Mouse (Mus musculus): ENCODE measurements around the gene Ttc28. TPM values are rescaled to one million over a fixed set of nuclear protein-coding genes. Genes with fewer than 3 reads are reported as not detected.
A peak's percentile ranks its signal among the peaks of the same experiment; 100 is the strongest.

The Ttc28 gene
- polyA plus RNA-seq, 1 experiment from 2014 or later: 18.8 TPM

GRCm38 (mm10) chr5:111325813-111326212, 446.2 kb downstream of the Ttc28 start:
- H3K9me3 ChIP-seq (replicated peaks): no peaks in the 10 kb centered on the region
- no peak overlapping the region for H3K4me3 ChIP-seq (replicated peaks)
- H3K4me2 ChIP-seq: no peak overlapping the region
- WGBS: 31% methylated on average over 1 of the region's 1 CpGs
- H3K27ac ChIP-seq (replicated peaks): no peak overlapping the region
- no peaks in the 10 kb centered on the region for H3K27me3 ChIP-seq (replicated peaks)
- H3K4me1 ChIP-seq: peaks cover 5% of the 10 kb centered on the region
- no peak for ATAC-seq (ENCODE audit: low FRiP score)
- H3K9ac ChIP-seq (replicated peaks): no peak overlapping the region
- H3K36me3 ChIP-seq: no peaks in the 10 kb centered on the region

- Histone ChIP-seq H3K36me3 (no peaks in the 10 kb centered on the region), H3K9me3 (replicated peaks) (no peaks in the 10 kb centered on the region), H3K27ac (replicated peaks) (no peak overlapping the region), H3K4me2 (no peak overlapping the region), H3K9ac (replicated peaks) (no peak overlapping the region), H3K27me3 (replicated peaks) (no peaks in the 10 kb centered on the region), H3K4me3 (replicated peaks) (no peak overlapping the region), H3K4me1 (peaks cover 19% of the 10 kb centered on the region)
- no peak for ATAC-seq (ENCODE audit: low FRiP score)
- WGBS: 87% methylated on average over 7 of the region's 7 CpGs
These were observed 447.8 kb downstream of the Ttc28 start for GRCm38 (mm10) chr5:111327420-111327819.

- 25% methylated on average over 10 of the region's 10 CpGs for whole genome bisulfite sequencing
- peak; percentile 35 for ATAC-seq (ENCODE audit: low FRiP score)
These were observed 450.3 kb downstream of the Ttc28 start for GRCm38 (mm10) chr5:111329782-111330416.

GRCm38 (mm10) chr5:111330417-111331098, 451.0 kb downstream of the Ttc28 start, which contains the start of gene Pitpnb:
Gene Pitpnb, plus strand, starts transcription at chr5:111330763.
- WGBS: under 1% methylated on average over 75 of the region's 78 CpGs
- Histone ChIP-seq H3K27me3 (replicated peaks) (no peaks in the 10 kb centered on the region), H3K4me1 (peaks cover 26% of the 10 kb centered on the region), H3K27ac (replicated peaks) (peak within 1 kb of the TSS; percentile 93), H3K36me3 (peaks cover 4% of the 10 kb centered on the region; the same call in 1 of the 2 replicates), H3K9ac (replicated peaks) (peak within 1 kb of the TSS; percentile 97), H3K9me3 (replicated peaks) (no peaks in the 10 kb centered on the region), H3K4me3 (replicated peaks) (peak within 1 kb of the TSS; percentile 96), H3K4me2 (peak within 1 kb of the TSS; percentile 72)
- ATAC-seq (ENCODE audit: low FRiP score): peak; percentile 98

More at GRCm38 (mm10) chr5:111329782-111330416, 450.3 kb downstream of the Ttc28 start:
- H3K4me2 ChIP-seq: peak overlapping the region; percentile 61
- peaks cover 4% of the 10 kb centered on the region; the same call in 1 of the 2 replicates for H3K36me3 ChIP-seq
- H3K4me1 ChIP-seq: peaks cover 23% of the 10 kb centered on the region
- peak overlapping the region; percentile 85 for H3K27ac ChIP-seq (replicated peaks)
- H3K27me3 ChIP-seq (replicated peaks): no peaks in the 10 kb centered on the region
- H3K4me3 ChIP-seq (replicated peaks): peak overlapping the region; percentile 96
- no peaks in the 10 kb centered on the region for H3K9me3 ChIP-seq (replicated peaks)
- peak overlapping the region; percentile 56 for H3K9ac ChIP-seq (replicated peaks)

DNA sequence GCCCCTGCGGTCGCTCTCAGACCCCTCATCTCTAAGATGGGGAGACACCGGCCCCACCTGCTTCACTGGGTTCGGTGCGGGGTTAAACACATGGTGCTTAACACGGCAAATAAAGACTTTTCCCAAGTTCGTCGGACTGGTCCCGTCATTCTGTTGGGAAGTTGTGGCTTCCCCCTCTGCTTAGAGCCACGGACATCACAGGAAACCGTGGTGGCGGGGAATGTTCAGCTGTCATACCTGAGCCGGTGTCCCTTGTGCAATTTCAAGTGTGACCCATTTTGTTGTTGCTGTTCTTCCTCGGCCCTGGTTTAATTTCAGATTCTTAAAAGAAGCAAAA, 451.5 kb downstream of the Ttc28 start:
- H3K27ac ChIP-seq (replicated peaks): peak overlapping the region; percentile 93
- ATAC-seq (ENCODE audit: low FRiP score): peak; percentile 56; the same call in 1 of the 2 replicates
- 1% methylated on average over 14 of the region's 14 CpGs for WGBS
- H3K4me2 ChIP-seq: peak overlapping the region; percentile 72
- peak overlapping the region; percentile 96 for H3K4me3 ChIP-seq (replicated peaks)
- no peaks in the 10 kb centered on the region for H3K27me3 ChIP-seq (replicated peaks)
- peaks cover 4% of the 10 kb centered on the region; the same call in 1 of the 2 replicates for H3K36me3 ChIP-seq
- peak overlapping the region; percentile 97 for H3K9ac ChIP-seq (replicated peaks)
- no peaks in the 10 kb centered on the region for H3K9me3 ChIP-seq (replicated peaks)
- peaks cover 26% of the 10 kb centered on the region for H3K4me1 ChIP-seq

DNA sequence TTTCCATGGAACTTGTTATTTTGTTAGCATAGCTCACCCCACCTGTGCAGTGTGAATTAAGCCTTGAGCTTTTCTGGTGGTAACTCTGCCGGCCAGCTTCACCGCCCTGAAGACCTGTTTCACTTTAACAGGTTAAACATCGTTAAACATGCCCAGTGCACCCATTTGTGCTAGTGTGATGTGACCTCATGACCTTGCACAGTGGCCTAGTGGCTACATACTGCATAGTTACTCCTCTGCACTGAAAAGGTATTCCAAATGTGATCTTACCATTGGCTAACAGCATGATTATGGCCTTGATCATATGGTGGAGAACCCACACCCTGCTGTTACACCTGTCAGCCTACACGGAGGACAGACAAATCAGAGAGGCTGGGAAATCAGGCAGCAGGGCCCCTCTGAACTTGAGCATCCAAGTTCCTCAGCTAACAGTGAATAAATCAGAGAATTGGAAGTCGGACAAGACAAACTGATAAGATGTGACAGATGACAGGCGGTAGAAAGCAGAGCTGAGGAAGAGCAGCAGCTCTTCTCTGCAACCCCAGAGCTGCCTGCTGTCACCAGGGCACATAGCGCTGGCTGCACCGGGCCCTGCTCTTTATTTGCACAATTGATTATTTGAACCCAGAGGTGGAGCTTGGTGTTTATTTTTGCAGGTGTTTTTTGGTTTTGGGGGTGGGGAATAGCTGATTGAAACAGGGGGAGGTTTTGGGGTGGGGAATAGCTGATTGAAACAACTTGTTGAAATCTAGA, 456.5 kb downstream of the Ttc28 start:
- Histone ChIP-seq H3K9me3 (replicated peaks) (no peaks in the 10 kb centered on the region), H3K4me1 (peaks cover 20% of the 10 kb centered on the region), H3K27me3 (replicated peaks) (no peaks in the 10 kb centered on the region), H3K27ac (replicated peaks) (no peak overlapping the region), H3K4me3 (replicated peaks) (no peak overlapping the region), H3K4me2 (no peak overlapping the region), H3K9ac (replicated peaks) (no peak overlapping the region), H3K36me3 (peaks cover 32% of the 10 kb centered on the region)
- no peak for ATAC-seq (ENCODE audit: low FRiP score)
- WGBS: 93% methylated on average over 8 of the region's 8 CpGs

MicroRNAs encoded within 50 kb of the gene (microRNA counts, 519-probe panel; counts per million panel counts)
- microRNA mmu-miR-701: 1,735 counts per million, percentile 27 among the panel's probes with 10 or more counts

Small RNA genes lying within 50 kb of the gene (microRNA-seq; reads per million reads assigned to microRNA genes)
- gene Mir701: 94.3 reads per million, percentile 51 among the genes with 10 or more reads in this experiment

Other genes starting within 250 kb of the Ttc28 start
- 40.1 and 49.0 TPM in 2 replicates for gene Noc4l, start 226.4 kb upstream of the Ttc28 start, polyA plus RNA-seq (2015; fragmentation: Nextera tagmentation; extraction: Ambion mirVana)
- gene Ddx51, start 226.4 kb upstream of the Ttc28 start, polyA plus RNA-seq (2015; fragmentation: Nextera tagmentation; extraction: Ambion mirVana): 17.5 and 18.3 TPM in 2 replicates
- 44.0 and 49.7 TPM in 2 replicates for gene Ep400, start 109.1 kb upstream of the Ttc28 start, polyA plus RNA-seq (2015; fragmentation: Nextera tagmentation; extraction: Ambion mirVana)
- gene Pus1, start 99.1 kb upstream of the Ttc28 start, polyA plus RNA-seq (2015; fragmentation: Nextera tagmentation; extraction: Ambion mirVana): 23.0 and 31.6 TPM in 2 replicates
- gene Ulk1, start 69.7 kb upstream of the Ttc28 start, polyA plus RNA-seq (2015; fragmentation: Nextera tagmentation; extraction: Ambion mirVana): 24.3 and 27.0 TPM in 2 replicates
- gene Hscb, start 40.0 kb upstream of the Ttc28 start, polyA plus RNA-seq (2015; fragmentation: Nextera tagmentation; extraction: Ambion mirVana): 10.8 and 15.9 TPM in 2 replicates
- 6.0 and 13.2 TPM in 2 replicates for gene Chek2, start 39.8 kb upstream of the Ttc28 start, polyA plus RNA-seq (2015; fragmentation: Nextera tagmentation; extraction: Ambion mirVana)

Measured in neural tube, embryonic 15.5 days (tissue).